Mouse (Mus musculus) midbrain, embryonic 14.5 days (tissue): ENCODE measurements around the gene Cyp2d11. TPM values are rescaled to one million over a fixed set of nuclear protein-coding genes. Genes with fewer than 3 reads are reported as not detected.

Source experiments
- ATAC-seq: fragments of 200-750 bp; cut with Nextera tagmentation; 2 replicates; pipeline ENCODE4 v1.8.0; 2017; ENCODE audit warnings: moderate number of reproducible peaks, moderate library complexity; ENCODE audit not compliant: low FRiP score, low TSS enrichment
- DNase-seq: peaks from one replicate; pipeline ENCODE4 v3.0.0-alpha.2; 2015
- H3K27ac ChIP-seq: fragments of 300-500 bp; sonication (generic); replicated peaks from 2 replicates; pipeline ENCODE4 v1.5.1; 2014; ENCODE audit warnings: mild to moderate bottlenecking, low read depth, low read length, moderate library complexity
- H3K27me3 ChIP-seq: fragments of 300-500 bp; sonication (generic); 2 replicates; pipeline ENCODE4 v1.6.1; 2014; ENCODE audit warnings: low read length, control low read depth, mixed read lengths; ENCODE audit not compliant: control insufficient read depth, insufficient read depth
- H3K36me3 ChIP-seq: fragments of 300-500 bp; sonication (generic); 2 replicates; pipeline ENCODE4 v1.6.1; 2014; ENCODE audit warnings: low read length, control low read depth; ENCODE audit not compliant: control insufficient read depth, insufficient read depth
- H3K4me1 ChIP-seq: fragments of 300-500 bp; sonication (generic); 2 replicates; pipeline ENCODE4 v1.6.1; 2014; ENCODE audit warnings: mild to moderate bottlenecking, antibody characterized with exemption, low read length, control low read depth; ENCODE audit not compliant: control insufficient read depth, insufficient read depth
- H3K4me2 ChIP-seq: fragments of 300-500 bp; sonication (generic); 2 replicates; pipeline ENCODE4 v1.6.1; 2014; ENCODE audit warnings: mild to moderate bottlenecking, low read length, moderate library complexity
- H3K4me3 ChIP-seq: fragments of 300-500 bp; sonication (generic); replicated peaks from 2 replicates; pipeline ENCODE4 v1.5.1; 2014; ENCODE audit warnings: low read depth, low read length
- H3K9ac ChIP-seq: fragments of 300-500 bp; sonication (generic); replicated peaks from 2 replicates; pipeline ENCODE4 v1.6.1; 2014; ENCODE audit warnings: mild to moderate bottlenecking, low read length, moderate library complexity
- H3K9me3 ChIP-seq: fragments of 300-500 bp; sonication (generic); 2 replicates; pipeline ENCODE4 v1.6.1; 2016; ENCODE audit warnings: low read length, control low read depth, mixed read lengths; ENCODE audit not compliant: control insufficient read depth
- WGBS: fragments of 180-500 bp; shearing (Covaris S2); extraction: QIAGEN DNeasy Blood & Tissue Kit; methylation state at CpG from one replicate; pipeline ENCODE4 v1.1.7; 2014; 5-methylcytosine and 5-hydroxymethylcytosine counted together
- polyA plus RNA-seq: library from polyadenylated mRNA; unstranded; fragments of >200 nt; fragmentation: Nextera tagmentation; extraction: Ambion mirVana; gene quantifications from 2 replicates; pipeline ENCODE4 v1.2.1, GENCODE M21; 2014

Gene Cyp2d11
- polyA plus RNA-seq, 1 experiment from 2014 or later: not detected

- peaks cover 9% of the 10 kb centered on the region for H3K27me3 ChIP-seq
- H3K4me1 ChIP-seq: peaks cover 16% of the 10 kb centered on the region
- H3K9me3 ChIP-seq: no peaks in the 10 kb centered on the region
- H3K27ac ChIP-seq: no peak overlapping the region
- no peak overlapping the region for H3K9ac ChIP-seq
- WGBS: 91% methylated on average over 27 of the region's 27 CpGs
- DNase-seq (no peak), ATAC-seq (no peak)
- H3K4me2 ChIP-seq: no peak overlapping the region
- H3K36me3 ChIP-seq: peaks cover 7% of the 10 kb centered on the region
- no peak overlapping the region for H3K4me3 ChIP-seq
Measured at GRCm38 (mm10) chr15:82343368-82344287, 50.2 kb downstream of the Cyp2d11 start.

DNA sequence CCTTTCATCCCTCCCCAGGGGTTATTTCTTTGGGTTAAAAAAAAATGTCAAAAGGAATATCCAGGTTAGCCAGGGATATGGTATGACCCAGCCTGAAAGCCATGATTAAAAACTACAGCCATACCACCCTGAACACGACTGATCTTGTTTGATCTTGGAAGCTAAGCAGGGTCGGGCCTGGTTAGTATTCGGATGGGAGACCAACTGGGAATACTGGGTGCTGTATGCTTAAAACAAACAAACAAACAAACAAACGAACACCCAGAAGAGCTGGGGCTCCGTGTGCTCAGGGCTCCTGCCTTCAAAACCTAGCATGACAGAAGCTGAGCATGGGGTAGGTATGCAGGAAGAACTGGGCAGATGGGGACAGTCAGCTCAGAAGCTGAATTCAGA lies 51.3 kb downstream of the Cyp2d11 start:
- ATAC-seq (no peak), DNase-seq (no peak)
- no peak overlapping the region for H3K9ac ChIP-seq
- no peak overlapping the region for H3K4me2 ChIP-seq
- H3K36me3 ChIP-seq: no peaks in the 10 kb centered on the region
- no peaks in the 10 kb centered on the region for H3K9me3 ChIP-seq
- H3K27ac ChIP-seq: no peak overlapping the region
- 77% methylated on average over 5 of the region's 5 CpGs for WGBS
- no peak overlapping the region for H3K4me3 ChIP-seq
- peaks cover 24% of the 10 kb centered on the region for H3K4me1 ChIP-seq
- peaks cover 9% of the 10 kb centered on the region for H3K27me3 ChIP-seq

DNA sequence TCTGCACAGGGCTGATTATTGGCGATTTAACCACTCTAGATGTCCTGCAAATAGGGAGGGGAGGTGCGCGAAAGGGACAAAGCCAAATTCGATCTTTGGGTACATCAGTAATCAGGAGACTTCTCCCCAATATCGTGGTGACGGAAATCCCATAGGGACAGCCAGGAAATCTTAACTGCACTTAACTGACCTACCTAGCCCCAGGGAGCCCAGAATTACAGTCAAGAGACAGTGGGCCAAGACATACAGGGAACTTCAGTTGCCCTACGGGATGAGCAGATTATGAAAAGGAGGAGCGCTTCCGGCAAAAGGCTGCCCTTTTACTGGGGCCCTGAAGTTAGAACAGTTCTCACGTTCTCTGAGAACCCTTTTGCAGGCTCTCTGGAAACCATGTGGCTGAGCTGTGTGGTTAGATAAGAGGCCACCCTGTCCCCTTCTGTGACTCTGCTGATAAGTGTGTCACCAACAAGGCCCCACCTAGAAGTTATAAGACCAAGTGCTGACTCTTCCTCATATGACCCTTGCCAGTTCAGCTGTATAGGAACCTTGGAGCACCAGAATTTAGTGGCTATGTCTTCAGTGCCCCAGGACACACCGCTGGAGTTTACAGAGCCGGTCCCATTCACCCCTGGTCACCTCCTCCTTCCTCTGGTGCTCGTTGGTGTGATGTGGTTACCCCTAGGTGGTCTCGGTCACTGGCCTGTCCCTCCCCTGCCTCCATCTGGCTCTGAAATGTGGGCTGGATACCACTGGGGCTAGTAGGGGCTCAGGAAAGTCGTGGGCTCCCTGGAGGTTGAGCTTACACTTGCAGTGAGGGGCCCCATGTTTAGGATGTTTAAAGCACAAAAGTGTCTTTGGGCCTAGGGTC lies 51.9 kb downstream of the Cyp2d11 start:
- Histone ChIP-seq H3K36me3 (no peaks in the 10 kb centered on the region), H3K9me3 (no peaks in the 10 kb centered on the region), H3K9ac (no peak overlapping the region), H3K4me3 (no peak overlapping the region), H3K4me1 (peaks cover 19% of the 10 kb centered on the region), H3K27ac (no peak overlapping the region), H3K27me3 (peaks cover 9% of the 10 kb centered on the region), H3K4me2 (peak overlapping the region; percentile 47; the same call in 1 of the 2 replicates)
- WGBS: 71% methylated on average over 15 of the region's 15 CpGs
- DNase-seq (no peak), ATAC-seq (no peak)

DNA sequence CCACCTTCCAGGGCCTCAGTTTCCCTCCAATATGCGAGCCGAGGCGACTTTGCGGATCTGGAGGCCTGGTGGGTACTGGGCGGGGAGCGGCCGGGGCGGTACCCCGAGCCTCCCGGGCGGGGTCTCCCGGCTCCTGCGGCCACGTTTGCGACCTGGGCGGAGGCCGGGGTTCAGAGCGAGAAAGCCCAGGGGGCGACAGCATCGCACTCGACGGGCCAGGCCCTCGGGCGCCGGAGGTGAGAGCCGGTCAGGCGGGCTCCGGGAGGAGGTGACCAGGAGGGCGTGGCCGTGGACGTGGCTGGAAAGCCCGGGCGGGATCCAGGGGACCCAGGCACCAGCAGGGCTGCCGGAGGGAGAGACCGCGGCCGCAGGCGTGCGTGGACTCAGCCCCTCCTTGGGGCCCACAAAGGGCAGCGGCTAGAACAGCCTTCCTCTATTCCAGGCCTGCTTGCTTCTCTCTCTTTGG lies 52.8 kb downstream of the Cyp2d11 start:
- Histone ChIP-seq H3K9ac (peak overlapping the region; percentile 42; the same call in 1 of the 2 replicates), H3K4me3 (peak overlapping the region; percentile 21), H3K36me3 (no peaks in the 10 kb centered on the region), H3K4me2 (peak overlapping the region; percentile 47), H3K9me3 (no peaks in the 10 kb centered on the region), H3K27ac (no peak overlapping the region), H3K4me1 (peaks cover 14% of the 10 kb centered on the region), H3K27me3 (peaks cover 9% of the 10 kb centered on the region)
- peak; percentile 35 for DNase-seq
- 4% methylated on average over 40 of the region's 40 CpGs for WGBS
- no peak for ATAC-seq

GRCm38 (mm10) chr15:82340414-82341035 lies 53.3 kb downstream of the Cyp2d11 start:
- ATAC-seq (no peak), DNase-seq (no peak)
- H3K9me3 ChIP-seq: no peaks in the 10 kb centered on the region
- peaks cover 9% of the 10 kb centered on the region for H3K27me3 ChIP-seq
- peaks cover 4% of the 10 kb centered on the region; the same call in 1 of the 2 replicates for H3K36me3 ChIP-seq
- peaks cover 14% of the 10 kb centered on the region for H3K4me1 ChIP-seq
- no peak overlapping the region for H3K27ac ChIP-seq
- peak overlapping the region; percentile 47 for H3K4me2 ChIP-seq
- no peak overlapping the region for H3K9ac ChIP-seq
- peak overlapping the region; percentile 21 for H3K4me3 ChIP-seq
- WGBS: 47% methylated on average over 21 of the region's 21 CpGs

DNA sequence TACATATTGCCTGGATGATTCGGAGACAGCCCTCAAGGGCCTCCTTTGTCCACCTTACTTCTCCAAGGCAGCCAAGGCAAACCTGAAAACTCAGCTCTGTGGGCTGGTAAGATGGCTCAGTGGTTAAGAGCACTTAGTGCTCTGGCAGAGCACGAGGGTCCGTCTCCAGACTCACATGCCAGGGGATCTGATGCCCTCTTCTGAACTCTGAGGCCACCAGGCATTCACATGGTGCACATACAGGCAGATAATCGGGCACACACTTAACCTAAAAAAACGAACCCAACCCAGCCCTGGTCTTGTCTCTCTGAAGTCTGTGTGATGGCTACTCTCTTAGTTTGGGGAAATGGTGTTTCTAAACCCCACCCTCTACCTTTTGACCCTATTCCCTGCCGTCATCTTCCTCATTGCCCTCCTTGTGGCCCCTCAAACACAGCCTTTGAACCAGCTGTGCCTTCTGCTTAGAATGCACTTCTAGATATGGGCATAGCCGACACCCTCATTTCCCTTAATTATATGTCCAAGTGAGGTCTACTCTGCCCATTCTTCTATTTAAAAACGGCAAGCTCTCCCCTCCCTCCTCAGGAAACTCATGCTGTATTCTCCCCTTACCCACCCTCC lies 54.1 kb downstream of the Cyp2d11 start:
- ATAC-seq: no peak
- Histone ChIP-seq H3K4me3 (no peak overlapping the region), H3K27me3 (peaks cover 9% of the 10 kb centered on the region), H3K9me3 (no peaks in the 10 kb centered on the region), H3K4me2 (no peak overlapping the region), H3K27ac (no peak overlapping the region), H3K36me3 (peaks cover 8% of the 10 kb centered on the region; the same call in 1 of the 2 replicates), H3K4me1 (peaks cover 14% of the 10 kb centered on the region), H3K9ac (no peak overlapping the region)
- 81% methylated on average over 8 of the region's 8 CpGs for WGBS
- no peak for DNase-seq
